Mouse (Mus musculus): ENCODE data around the gene Atp6v1e2.
A peak's percentile ranks its signal among the peaks of the same experiment; 100 is the strongest.

GRCm38 (mm10) chr17:86962297-86962893 lies 14.7 kb upstream of the Atp6v1e2 start:
- TF ChIP-seq CTCF (IDR thresholded peaks at IDR 0.05; ENCODE audit: low read depth) (peak; percentile 77), EP300 (IDR thresholded peaks at IDR 0.05; ENCODE audit: low read depth) (no peak)

Measured in liver, postnatal 0 days (tissue).